Mouse (Mus musculus) adrenal gland, postnatal 10 days (tissue): ENCODE results near the gene Fgfr2. TPM values are rescaled to one million over a fixed set of nuclear protein-coding genes. Genes with fewer than 3 reads are reported as not detected.
"Not testable (repeated sequence)": the region's sequence is repeated elsewhere in the genome, so short reads cannot be mapped to it uniquely, and the experiment has no call there.

Source experiments
- DNase-seq: peaks from one replicate; pipeline ENCODE4 v3.0.0; 2021; ENCODE audit warnings: mixed read lengths
- total RNA-seq, 2 experiments: library from RNA; stranded (reverse); gene quantifications; 2 replicates each; pipeline ENCODE4 v1.2.3; 2021

Fgfr2 gene
- total RNA-seq, 2 experiments from 2014 or later = 128 to 169 TPM

GRCm38 (mm10) chr7:130692943-130693799 is 2430.0 kb downstream of the Fgfr2 start:
- no peak for DNase-seq

- peak; percentile 72 for DNase-seq
Observed at GRCm38 (mm10) chr7:130692392-130692942, 2430.7 kb downstream of the Fgfr2 start.

GRCm38 (mm10) chr7:130691931-130692330 is 2431.2 kb downstream of the Fgfr2 start:
- DNase-seq = no peak

GRCm38 (mm10) chr7:130690869-130691268 is 2432.3 kb downstream of the Fgfr2 start:
- DNase-seq = no peak

GRCm38 (mm10) chr7:130688601-130689000 is 2434.5 kb downstream of the Fgfr2 start:
- DNase-seq = no peak

- DNase-seq = peak; percentile 70
Observed at GRCm38 (mm10) chr7:130681798-130682197, 2441.4 kb downstream of the Fgfr2 start.

- DNase-seq = no peak
Observed at GRCm38 (mm10) chr7:130678414-130678813, 2444.7 kb downstream of the Fgfr2 start.

- no peak for DNase-seq
Observed at GRCm38 (mm10) chr7:130677541-130678274, 2445.4 kb downstream of the Fgfr2 start.

GRCm38 (mm10) chr7:130676885-130677540 is 2446.1 kb downstream of the Fgfr2 start:
- no peak for DNase-seq

- no peak for DNase-seq
Observed at GRCm38 (mm10) chr7:130674526-130674925, 2448.6 kb downstream of the Fgfr2 start.

- peak; percentile 58 for DNase-seq
Observed at GRCm38 (mm10) chr7:130673169-130674033, 2449.7 kb downstream of the Fgfr2 start.

GRCm38 (mm10) chr7:130671301-130671700 is 2451.8 kb downstream of the Fgfr2 start:
- DNase-seq = peak; percentile 53

- no peak for DNase-seq
Observed at GRCm38 (mm10) chr7:130670358-130670757, 2452.8 kb downstream of the Fgfr2 start.

- DNase-seq = no peak
Observed at GRCm38 (mm10) chr7:130669370-130669881, 2453.7 kb downstream of the Fgfr2 start.

GRCm38 (mm10) chr7:130668729-130669281 is 2454.3 kb downstream of the Fgfr2 start:
- DNase-seq = no peak

- DNase-seq = not testable (repeated sequence)
Observed at GRCm38 (mm10) chr7:130668013-130668412, 2455.1 kb downstream of the Fgfr2 start.

- DNase-seq = no peak
Observed at GRCm38 (mm10) chr7:130665358-130665757, 2457.8 kb downstream of the Fgfr2 start.

- DNase-seq = no peak
Observed at GRCm38 (mm10) chr7:130664629-130665028, 2458.5 kb downstream of the Fgfr2 start.

GRCm38 (mm10) chr7:130664037-130664436 is 2459.1 kb downstream of the Fgfr2 start:
- DNase-seq = no peak

GRCm38 (mm10) chr7:130662869-130663268 is 2460.3 kb downstream of the Fgfr2 start:
- no peak for DNase-seq

GRCm38 (mm10) chr7:130662250-130662649 is 2460.9 kb downstream of the Fgfr2 start:
- no peak for DNase-seq
